Mouse (Mus musculus): ENCODE results near the gene Olfm4. TPM values are rescaled to one million over a fixed set of nuclear protein-coding genes. Genes with fewer than 3 reads are reported as not detected.

The Olfm4 gene
- polyA plus RNA-seq, 1 experiment, result not detected

- Histone ChIP-seq H3K4me1 (ENCODE audit: control insufficient read depth, insufficient read depth, low read length) (no peaks in the 10 kb centered on the region), H3K27ac (ENCODE audit: insufficient read depth, low read depth, low read length) (no peak overlapping the region), H3K4me3 (ENCODE audit: insufficient read depth, low read length) (no peak overlapping the region)
- TF ChIP-seq POLR2A (IDR thresholded peaks at IDR 0.05; ENCODE audit: borderline replicate concordance, low read depth, low read length) (no peak), CTCF (IDR thresholded peaks at IDR 0.05; ENCODE audit: low read depth, low read length) (no peak)
Measured at GRCm38 (mm10) chr14:80062896-80063295, 79.0 kb downstream of the Olfm4 start.

- Histone ChIP-seq H3K27ac (ENCODE audit: insufficient read depth, low read depth, low read length) (no peak overlapping the region), H3K4me1 (ENCODE audit: control insufficient read depth, insufficient read depth, low read length) (no peaks in the 10 kb centered on the region), H3K4me3 (ENCODE audit: insufficient read depth, low read length) (no peak overlapping the region)
- TF ChIP-seq POLR2A (IDR thresholded peaks at IDR 0.05; ENCODE audit: borderline replicate concordance, low read depth, low read length) (no peak), CTCF (IDR thresholded peaks at IDR 0.05; ENCODE audit: low read depth, low read length) (no peak)
Measured at GRCm38 (mm10) chr14:80070580-80070979, 86.7 kb downstream of the Olfm4 start.

Other genes starting within 250 kb of the Olfm4 start
- not detected in 2 replicates for gene Pcdh8, start 212.8 kb upstream of the Olfm4 start, polyA plus RNA-seq (2012; ENCODE audit: insufficient read depth, insufficient read length, missing spikeins)